Mouse (Mus musculus): ENCODE measurements around the gene Olfr718-ps1. TPM values are rescaled to one million over a fixed set of nuclear protein-coding genes. Genes with fewer than 3 reads are reported as not detected.

Gene Olfr718-ps1
- polyA plus RNA-seq (2012; rRNA removed) = not detected in 2 replicates

GRCm38 (mm10) chr5:143147481-143147880 is at the start of gene Olfr718-ps1:
TSS of gene Olfr718-ps1 (minus strand) at chr5:143147581.

GRCm38 (mm10) chr5:143180255-143181076 is 33.1 kb upstream of the Olfr718-ps1 start, which contains the start of the genes Rbak and Spdye4b:
TSS of gene Rbak (minus strand) at chr5:143180775.
TSS of gene Spdye4b (plus strand) at chr5:143181017.

GRCm38 (mm10) chr5:143112281-143113246 is 34.8 kb downstream of the Olfr718-ps1 start, which contains the start of gene Rnf216:
TSS of gene Rnf216 (minus strand) at chr5:143112994.

Other genes starting within 250 kb of the Olfr718-ps1 start
- gene Actb, start 240.8 kb downstream of the Olfr718-ps1 start, polyA plus RNA-seq (2012; rRNA removed) = 3,180 and 3,284 TPM in 2 replicates
- 513 and 546 TPM in 2 replicates for gene Fscn1, start 187.2 kb downstream of the Olfr718-ps1 start, polyA plus RNA-seq (2012; rRNA removed)
- 31.5 and 32.5 TPM in 2 replicates for gene Rnf216, start 34.6 kb downstream of the Olfr718-ps1 start, polyA plus RNA-seq (2012; rRNA removed)
- gene Rbak, start 33.2 kb upstream of the Olfr718-ps1 start, polyA plus RNA-seq (2012; rRNA removed) = 17.9 and 19.5 TPM in 2 replicates
- not detected in 2 replicates for gene Spdye4b, start 33.4 kb upstream of the Olfr718-ps1 start, polyA plus RNA-seq (2012; rRNA removed)
- not detected in 2 replicates for gene Spdye4a, start 79.3 kb upstream of the Olfr718-ps1 start, polyA plus RNA-seq (2012; rRNA removed)
- gene Zfp12, start 87.6 kb upstream of the Olfr718-ps1 start, polyA plus RNA-seq (2012; rRNA removed) = 30.1 and 34.6 TPM in 2 replicates
- gene Zfp316, start 122.4 kb upstream of the Olfr718-ps1 start, polyA plus RNA-seq (2012; rRNA removed) = 20.7 and 22.6 TPM in 2 replicates
- gene Zfp853, start 146.0 kb upstream of the Olfr718-ps1 start, polyA plus RNA-seq (2012; rRNA removed) = 2.2 and 2.9 TPM in 2 replicates
- 29.3 and 31.1 TPM in 2 replicates for gene E130309D02Rik, start 167.8 kb upstream of the Olfr718-ps1 start, polyA plus RNA-seq (2012; rRNA removed)
- 69.6 and 71.3 TPM in 2 replicates for gene Zdhhc4, start 181.7 kb upstream of the Olfr718-ps1 start, polyA plus RNA-seq (2012; rRNA removed)
- gene Grid2ip, start 209.8 kb upstream of the Olfr718-ps1 start, polyA plus RNA-seq (2012; rRNA removed) = 1.3 TPM in 2 replicates

All from central nervous system, embryonic 14 days (tissue).